ENCODE assay signal across 14 mouse cellular contexts in genomic region chr11:98113504-98113903, GRCm38 (mm10). TPM values are rescaled to one million over a fixed set of nuclear protein-coding genes. Genes with fewer than 3 reads are reported as not detected.
DNase-seq lines count a peak whose midpoint lies in the region; ATAC-seq lines count a peak whose summit lies in the region.
"Had no signal": no experiment of that assay in that cellular context is flagged by ENCODE, and none has a peak within 500 bp of the region (broad histone marks: within the 10 kb centered on the region; RNA-seq: fewer than 3 reads in every experiment).

No protein-coding gene starts in this region.

- intact Hi-C loops in heart, postnatal 14 days (cut with DNase I) = no loop called here
- intact Hi-C loops in heart, postnatal 36 days (cut with DNase I) = no loop called here

- DNase-seq in heart, adult 18-20 months = peak; percentile 17 to 26
- DNase-seq in heart, postnatal 14 days = no peak
- peak; percentile 14 for DNase-seq in heart, postnatal 4 days
- DNase-seq in heart, postnatal 36 days = no peak
- DNase-seq: adrenal gland, adult 8-10 months; cerebellum, adult 18-20 months; cerebellum, adult 9-11 months; cerebellum, postnatal 36 days; gastrocnemius, postnatal 14 days; kidney, adult 2 months had no signal

- peak; percentile 56; the same call in 1 of the 2 replicates for ATAC-seq in monocyte, adult 5-6 weeks (replicated peaks; ENCODE audit: insufficient number of reproducible peaks, low FRiP score, low TSS enrichment, poor library complexity, severe bottlenecking)
- no peak for ATAC-seq in inflammation-experienced regulatory T-cells, adult 6 months
- ATAC-seq: forebrain, embryonic 16.5 days; intestine, embryonic 16.5 days had no signal

RNA-seq across cellular contexts. Expression of gene Fbxl20, which starts 36.7 kb away (rescaled TPM):
- 10 to 100 TPM; 19.1 to 22.2 TPM for total RNA-seq in heart, adult 18-20 months (2021)
- 10 to 100 TPM; 19.7 to 22.4 TPM for total RNA-seq in heart, postnatal 14 days (2021)
- 10 to 100 TPM; 16.2 to 17.5 TPM for total RNA-seq in heart, postnatal 4 days (2021)
- total RNA-seq in heart, postnatal 36 days (2021) = 10 to 100 TPM; 20.3 to 27.1 TPM
- 26.2 to 33.1 TPM (median 27.1 TPM) in 3 replicates for total RNA-seq in monocyte, adult 5-6 weeks (2017)
- polyA plus RNA-seq in inflammation-experienced regulatory T-cells, adult 6 months (2017; shearing (Covaris generic)) = 1 to 10 TPM; 3.5 to 7.2 (median 7.2) TPM

Comparison
In these comparisons a context has a peak if more than half of its experiments do, and no peak if none do; other contexts are left out.
1. DNase-seq: peak in heart, adult 18-20 months (2 of 2) and heart, postnatal 4 days (single experiment); none in heart, postnatal 14 days (0 of 2) and heart, postnatal 36 days (0 of 2).